Mouse (Mus musculus) lung, postnatal 0 days (tissue): ENCODE results near the gene Cacng3.

Source experiments
- CTCF ChIP-seq: IDR thresholded peaks from 2 replicates; pipeline ENCODE4 v1.5.1; 2016; ENCODE audit warnings: antibody characterized with exemption, mild to moderate bottlenecking
- EP300 ChIP-seq: IDR thresholded peaks from 2 replicates; pipeline ENCODE4 v1.6.1; 2016; ENCODE audit warnings: antibody characterized with exemption, mild to moderate bottlenecking, control low read depth

DNA sequence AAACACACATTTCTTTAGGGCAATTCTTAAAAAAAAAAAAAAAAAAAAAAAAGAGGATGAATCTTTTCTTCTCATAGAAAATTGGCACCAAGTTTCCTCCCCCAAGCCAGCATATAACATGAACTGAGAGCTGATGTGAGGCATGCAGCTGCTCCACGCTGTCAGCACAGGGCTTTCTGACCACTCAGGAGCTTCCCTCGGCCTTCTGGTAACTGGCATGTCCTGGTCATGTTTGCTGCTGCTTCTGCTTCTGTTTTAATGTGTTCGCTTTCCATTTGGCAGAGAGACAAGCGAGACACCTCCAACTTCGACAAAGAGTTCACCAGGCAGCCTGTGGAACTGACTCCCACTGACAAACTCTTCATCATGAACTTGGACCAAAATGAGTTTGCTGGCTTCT, 36.8 kb upstream of the Cacng3 start:
- TF ChIP-seq CTCF: no peak
- no peak for TF ChIP-seq EP300
